Mouse (Mus musculus) CH12.LX (cell line): Measurements from ENCODE around the gene Fkbp6. TPM values are rescaled to one million over a fixed set of nuclear protein-coding genes. Genes with fewer than 3 reads are reported as not detected.
A peak's percentile ranks its signal among the peaks of the same experiment; 100 is the strongest.

ENCODE experiments used
- DNase-seq: peaks from one replicate; pipeline ENCODE4 v3.0.0-alpha.2; 2013; ENCODE audit errors: extremely low read depth
- H3K27ac ChIP-seq: 2 replicates; pipeline ENCODE4 v1.5.1; 2012; ENCODE audit warnings: low read depth, mild to moderate bottlenecking, control low read depth, moderate library complexity; ENCODE audit not compliant: insufficient read depth
- H3K27me3 ChIP-seq: replicated peaks from 2 replicates; pipeline ENCODE3; 2012; ENCODE audit warnings: inconsistent platforms
- H3K36me3 ChIP-seq, 2 experiments: replicated peaks in 1 of 2; 2 replicates each; pipeline versions ENCODE3 to v1.6.1; 2012; ENCODE audit warnings: inconsistent platforms in 1 of 2, low read length in 1 of 2, mild to moderate bottlenecking in 1 of 2, mixed read lengths in 1 of 2, moderate library complexity in 1 of 2; ENCODE audit not compliant: control insufficient read depth in 1 of 2, insufficient read depth in 1 of 2
- H3K4me1 ChIP-seq, 2 experiments: 2 replicates each; pipeline ENCODE4 v1.6.1; 2012; ENCODE audit warnings: inconsistent platforms in 1 of 2, moderate library complexity in 1 of 2; ENCODE audit not compliant: insufficient read depth in 2 of 2, control insufficient read depth in 1 of 2
- H3K4me2 ChIP-seq: 2 replicates; pipeline ENCODE4 v1.6.1; 2012; ENCODE audit warnings: low read depth, mild to moderate bottlenecking, control low read depth; ENCODE audit not compliant: poor library complexity, insufficient read depth, severe bottlenecking
- H3K4me3 ChIP-seq, 3 experiments: fragments of 150-350 bp in 1 of 3; sonication (generic) in 1 of 3; replicated peaks in 1 of 3; 2 replicates each; pipeline versions ENCODE3 to v1.5.1; 2011 to 2012; ENCODE audit warnings: low read depth in 2 of 3, low read length in 2 of 3, mild to moderate bottlenecking in 2 of 3, moderate library complexity in 2 of 3, control low read depth in 1 of 3, improper control_type of control experiment in 1 of 3, inconsistent platforms in 1 of 3, mixed read lengths in 1 of 3; ENCODE audit not compliant: poor library complexity in 1 of 3
- H3K79me2 ChIP-seq: replicated peaks from 2 replicates; pipeline ENCODE4 v1.6.1; 2012; ENCODE audit warnings: mild to moderate bottlenecking, moderate library complexity; ENCODE audit not compliant: control insufficient read depth, poor library complexity, insufficient read depth, severe bottlenecking; ENCODE audit errors: extremely low read depth
- H3K9ac ChIP-seq: 2 replicates; pipeline ENCODE4 v1.6.1; 2012; ENCODE audit warnings: low read depth, mild to moderate bottlenecking, control low read depth, moderate library complexity; ENCODE audit not compliant: insufficient read depth
- H3K9me3 ChIP-seq: replicated peaks from 2 replicates; pipeline ENCODE3; 2012; ENCODE audit warnings: low read length, inconsistent platforms, mixed read lengths
- BHLHE40 ChIP-seq: IDR thresholded peaks from 2 replicates; pipeline ENCODE4 v1.6.1; 2011; ENCODE audit warnings: mild to moderate bottlenecking, low read depth, low read length, improper control_type of control experiment
- CHD1 ChIP-seq: IDR thresholded peaks from 2 replicates; pipeline ENCODE4 v1.6.1; 2012; ENCODE audit warnings: low read depth, low read length, improper control_type of control experiment, inconsistent platforms
- CHD2 ChIP-seq: IDR thresholded peaks from 2 replicates; pipeline ENCODE4 v1.6.1; 2011; ENCODE audit warnings: low read length, improper control_type of control experiment
- CTCF ChIP-seq, 2 experiments: IDR thresholded peaks in 1 of 2; conservative IDR thresholded peaks in 1 of 2; 2 replicates each; pipeline ENCODE4 v1.5.1; 2011 to 2012; ENCODE audit warnings: low read depth in 2 of 2, low read length in 2 of 2, improper control_type of control experiment in 1 of 2, inconsistent platforms in 1 of 2, mild to moderate bottlenecking in 1 of 2, moderate library complexity in 1 of 2
- E2F4 ChIP-seq: IDR thresholded peaks from 2 replicates; pipeline ENCODE4 v1.6.1; 2011; ENCODE audit warnings: low read depth, low read length, improper control_type of control experiment; ENCODE audit not compliant: insufficient replicate concordance
- HCFC1 ChIP-seq: IDR thresholded peaks from 2 replicates; pipeline ENCODE4 v1.6.1; 2012; ENCODE audit warnings: low read depth, mild to moderate bottlenecking, inconsistent platforms, low read length, improper control_type of control experiment
- JUN ChIP-seq: IDR thresholded peaks from 2 replicates; pipeline ENCODE4 v1.6.1; 2011; ENCODE audit warnings: low read depth, mild to moderate bottlenecking, low read length, improper control_type of control experiment, moderate library complexity; ENCODE audit not compliant: insufficient read depth
- MAFK ChIP-seq: IDR thresholded peaks from 2 replicates; pipeline ENCODE4 v1.6.1; 2011; ENCODE audit warnings: low read length, improper control_type of control experiment; ENCODE audit not compliant: insufficient replicate concordance
- MAZ ChIP-seq: IDR thresholded peaks from 2 replicates; pipeline ENCODE4 v1.6.1; 2012; ENCODE audit warnings: low read depth, mild to moderate bottlenecking, inconsistent platforms, low read length, improper control_type of control experiment, moderate library complexity
- MYC ChIP-seq: IDR thresholded peaks from 2 replicates; pipeline ENCODE4 v1.6.1; 2011; ENCODE audit warnings: low read depth, mild to moderate bottlenecking, improper control_type of control experiment, low read length
- PAX5 ChIP-seq: IDR thresholded peaks from 2 replicates; pipeline ENCODE4 v1.6.1; 2012; ENCODE audit warnings: low read length, inconsistent platforms, mixed read lengths
- RCOR1 ChIP-seq: conservative IDR thresholded peaks from 2 replicates; pipeline ENCODE4 v1.6.1; 2012; ENCODE audit warnings: low read depth, mild to moderate bottlenecking, inconsistent platforms, low read length, improper control_type of control experiment
- SMC3 ChIP-seq: IDR thresholded peaks from 2 replicates; pipeline ENCODE4 v1.6.1; 2011; ENCODE audit warnings: low read depth, low read length, improper control_type of control experiment
- TBP ChIP-seq: conservative IDR thresholded peaks from 2 replicates; pipeline ENCODE4 v1.6.1; 2011; ENCODE audit warnings: low read depth, low read length, improper control_type of control experiment
- UBTF ChIP-seq: IDR thresholded peaks from 2 replicates; pipeline ENCODE4 v1.6.1; 2012; ENCODE audit warnings: low read depth, mild to moderate bottlenecking, inconsistent platforms, low read length, improper control_type of control experiment, moderate library complexity
- ZC3H11A ChIP-seq: IDR thresholded peaks from 2 replicates; pipeline ENCODE4 v1.6.1; 2012; ENCODE audit warnings: low read depth, mild to moderate bottlenecking, inconsistent platforms, low read length, improper control_type of control experiment
- ZKSCAN1 ChIP-seq: IDR thresholded peaks from 2 replicates; pipeline ENCODE4 v1.6.1; 2012; ENCODE audit warnings: low read depth, inconsistent platforms, low read length, improper control_type of control experiment, borderline replicate concordance
- ZNF384 ChIP-seq: IDR thresholded peaks from 2 replicates; pipeline ENCODE4 v1.6.1; 2012; ENCODE audit warnings: low read depth, low read length, improper control_type of control experiment, inconsistent platforms
- dilution Hi-C: fragments of 300-500 bp; cut with MboI; formaldehyde crosslinking; loops from 2 replicates; pipeline ENCODE4 v1.14.3; 2020; ENCODE audit warnings: low sequenced_read_pairs; ENCODE audit not compliant: extremely low pct_unique_long_range_greater_than_20kb, extremely low pct_ligation_motif_present
- in situ Hi-C: fragments of 300-500 bp; cut with MboI; formaldehyde crosslinking; loops from 3 replicates; pipeline ENCODE4 v1.14.3; 2019; ENCODE audit warnings: low sequenced_read_pairs, low pct_ligation_motif_present, low pct_unique_long_range_greater_than_20kb, mixed read lengths
- polyA plus RNA-seq: library from polyadenylated mRNA; unstranded; fragments of >175 nt; gene quantifications from 2 replicates; pipeline ENCODE4 v1.2.1, GENCODE M21; 2012; ENCODE audit warnings: low read depth; ENCODE audit not compliant: insufficient read length
- total RNA-seq, 2 experiments: library from RNA; depleted of rRNA; stranded (reverse); fragments of 300-350 nt in 1 of 2; fragments of >200 nt in 1 of 2; gene quantifications; 2 replicates each; pipeline ENCODE4 v1.2.3; 2012 to 2014

Fkbp6 gene
- total and polyA plus RNA-seq, 3 experiments = not detected

DNA sequence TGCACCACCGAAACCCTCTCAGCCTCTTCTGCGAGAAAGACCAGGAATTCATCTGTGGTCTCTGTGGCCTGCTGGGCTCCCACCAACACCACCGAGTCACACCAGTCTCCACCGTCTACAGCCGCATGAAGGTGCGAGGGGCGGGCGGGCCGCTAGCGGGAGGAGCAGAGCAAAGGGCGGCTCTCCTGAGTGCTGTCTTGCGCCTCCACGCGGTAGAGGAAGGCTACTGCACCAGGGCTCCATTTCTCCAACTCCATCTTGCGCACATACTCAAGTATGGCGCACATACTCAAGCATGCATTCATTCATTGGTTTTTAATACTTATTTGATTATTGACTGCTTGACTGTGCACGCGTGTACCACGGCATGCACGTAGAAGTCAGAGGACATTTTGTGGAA lies 3.7 kb upstream of the Fkbp6 start:
- Histone ChIP-seq H3K27me3 (peaks cover 57% of the 10 kb centered on the region), H3K9me3 (no peaks in the 10 kb centered on the region), H3K27ac (no peak overlapping the region), H3K4me2 (no peak overlapping the region), H3K4me3 (no peak overlapping the region), H3K4me1 (peaks cover 0 to 3% of the 10 kb centered on the region in 2 experiments; a peak in 1 of 4 replicates), H3K36me3 (no peaks in the 10 kb centered on the region), H3K9ac (no peak overlapping the region), H3K79me2 (no peaks in the 10 kb centered on the region)
- no peak for DNase-seq
- dilution Hi-C loops (no loop called here), in situ Hi-C loops (no loop called here)
- TF ChIP-seq CTCF (conservative IDR thresholded peaks at IDR 0.05 in 1 of 2, IDR thresholded peaks at IDR 0.05 in 1 of 2; ENCODE audit: low read depth in 2 of 2, low read length in 2 of 2) = peak; percentile 7 to 54; a peak in 2 of 4 replicates
- TF ChIP-seq ZKSCAN1 = no peak
- peak; percentile 13; the same call in 1 of the 2 replicates for TF ChIP-seq SMC3

DNA sequence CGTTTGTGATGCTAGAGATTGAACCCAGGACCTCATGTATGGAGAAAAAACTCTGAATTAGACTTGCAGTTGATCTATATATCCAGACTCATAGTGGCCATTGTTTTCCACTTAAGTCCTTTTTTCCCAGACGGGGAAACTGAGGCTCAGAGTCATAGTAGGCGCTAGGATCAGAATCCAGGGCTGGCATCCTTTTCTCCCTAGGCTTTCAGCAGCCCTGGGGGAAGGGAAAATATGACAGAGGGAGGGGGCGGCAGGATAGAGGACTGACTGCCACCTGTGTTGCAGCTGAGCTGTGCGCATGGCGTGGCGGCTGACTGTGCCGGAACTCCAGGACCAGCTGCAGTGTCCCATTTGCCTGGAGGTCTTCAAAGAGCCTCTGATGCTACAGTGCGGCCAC lies 3.2 kb upstream of the Fkbp6 start, which contains the start of gene Trim50:
TSS of gene Trim50 (plus strand) at position 301 of the 400 bp plus-strand sequence.
- Histone ChIP-seq H3K4me3 (no peak within 1 kb of the TSS), H3K9ac (no peak within 1 kb of the TSS), H3K36me3 (no peaks in the 10 kb centered on the region), H3K9me3 (no peaks in the 10 kb centered on the region), H3K27ac (no peak within 1 kb of the TSS), H3K27me3 (peaks cover 57% of the 10 kb centered on the region), H3K4me2 (no peak within 1 kb of the TSS), H3K4me1 (peaks cover 0 to 3% of the 10 kb centered on the region in 2 experiments; a peak in 1 of 4 replicates), H3K79me2 (no peaks in the 10 kb centered on the region)
- in situ Hi-C loops = no loop called here
- DNase-seq = no peak
- TF ChIP-seq E2F4 (no peak), CHD2 (no peak), UBTF (no peak), PAX5 (no peak), SMC3 (no peak), JUN (no peak), CTCF (conservative IDR thresholded peaks at IDR 0.05 in 1 of 2, IDR thresholded peaks at IDR 0.05 in 1 of 2; ENCODE audit: low read depth in 2 of 2, low read length in 2 of 2) (no peak), CHD1 (no peak), MAFK (no peak), MYC (no peak), RCOR1 (no peak), HCFC1 (no peak), ZC3H11A (no peak), ZNF384 (no peak), TBP (no peak), MAZ (no peak), BHLHE40 (no peak)
- dilution Hi-C loops = no loop called here
